Mouse (Mus musculus) bone marrow macrophage, adult 2 months (primary cell): Measurements from ENCODE around the gene Fbxl17.

Experiments used
- CTCF ChIP-seq: IDR thresholded peaks from 2 replicates; pipeline ENCODE4 v1.5.1; 2012; ENCODE audit warnings: low read depth, mild to moderate bottlenecking, low read length, moderate library complexity
- POLR2A ChIP-seq: IDR thresholded peaks from 2 replicates; pipeline ENCODE4 v1.6.1; 2012; ENCODE audit warnings: mild to moderate bottlenecking, low read depth, low read length, borderline replicate concordance

- no peak for TF ChIP-seq POLR2A
- no peak for TF ChIP-seq CTCF
Measured at GRCm38 (mm10) chr17:63431650-63432049, 68.2 kb downstream of the Fbxl17 start.
